Comparison of ENCODE assay signal across 24 mouse cellular contexts in the genomic region with DNA sequence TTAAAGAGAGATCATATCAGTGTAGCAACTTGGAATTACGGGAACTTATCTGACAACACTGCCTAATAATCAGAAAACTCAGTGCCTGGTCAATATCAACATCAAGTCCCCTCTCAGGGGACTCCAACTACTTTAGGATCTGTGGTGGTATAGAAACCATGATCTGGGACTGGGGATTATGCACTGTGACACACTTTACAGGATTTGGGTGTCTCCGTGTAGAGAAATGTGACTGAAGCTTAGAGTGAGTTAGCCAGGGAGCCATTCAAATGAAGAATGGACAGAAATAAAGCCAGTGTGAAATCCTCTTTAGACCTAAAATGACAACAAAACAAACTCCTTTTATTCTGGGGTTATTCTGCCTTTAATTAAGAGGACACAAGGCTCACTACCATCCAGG.
"Had no signal": no experiment of that assay in that cellular context is flagged by ENCODE, and none has a peak within 500 bp of the region (broad histone marks: within the 10 kb centered on the region; RNA-seq: fewer than 3 reads in every experiment).

No protein-coding gene starts in this region.

- H3K36me3 ChIP-seq: heart, embryonic 13.5 days; heart, embryonic 15.5 days; hindbrain, embryonic 13.5 days; hindbrain, embryonic 15.5 days; kidney, embryonic 15.5 days; limb, embryonic 10.5 days; limb, embryonic 12.5 days had no signal

- H3K4me3 ChIP-seq: heart, adult 2 months; heart, embryonic 13.5 days; heart, embryonic 15.5 days; hindbrain, embryonic 13.5 days; hindbrain, embryonic 15.5 days; kidney, embryonic 15.5 days; left cerebral cortex, adult 2 months; limb, embryonic 10.5 days; limb, embryonic 12.5 days had no signal

- H3K9me3 ChIP-seq: heart, embryonic 13.5 days; heart, embryonic 15.5 days; hindbrain, embryonic 13.5 days; hindbrain, embryonic 15.5 days; kidney, embryonic 15.5 days; limb, embryonic 10.5 days; limb, embryonic 12.5 days had no signal

- H3K4me1 ChIP-seq: heart, embryonic 13.5 days; heart, embryonic 15.5 days; hindbrain, embryonic 13.5 days; hindbrain, embryonic 15.5 days; kidney, embryonic 15.5 days; limb, embryonic 12.5 days had no signal

- H3K4me2 ChIP-seq: heart, embryonic 11.5 days; heart, embryonic 13.5 days; heart, embryonic 15.5 days; hindbrain, embryonic 13.5 days; hindbrain, embryonic 15.5 days; kidney, embryonic 15.5 days; limb, embryonic 12.5 days had no signal

- DNase-seq: gastrocnemius, postnatal 14 days; gastrocnemius, postnatal 36 days; heart, adult 11 months; heart, adult 2 months; heart, postnatal 14 days; heart, postnatal 36 days; kidney, adult 11 months; kidney, adult 2 months; kidney, adult 9 months; kidney, postnatal 14 days; kidney, postnatal 36 days; liver had no signal

- H3K27me3 ChIP-seq: heart, embryonic 13.5 days; heart, embryonic 15.5 days; hindbrain, embryonic 13.5 days; hindbrain, embryonic 15.5 days; kidney, embryonic 15.5 days; limb, embryonic 12.5 days had no signal

- H3K27ac ChIP-seq: heart, adult 2 months; heart, embryonic 13.5 days; heart, embryonic 15.5 days; hindbrain, embryonic 13.5 days; hindbrain, embryonic 15.5 days; hindbrain, postnatal 0 days; kidney, embryonic 15.5 days; kidney, postnatal 0 days; left cerebral cortex, adult 2 months; limb, embryonic 10.5 days; limb, embryonic 12.5 days had no signal

- H3K9ac ChIP-seq: heart, embryonic 13.5 days; heart, embryonic 15.5 days; hindbrain, embryonic 13.5 days; hindbrain, embryonic 15.5 days; kidney, embryonic 15.5 days; limb, embryonic 12.5 days had no signal

- ATAC-seq: hindbrain, postnatal 0 days; intestine, embryonic 16.5 days had no signal
